Mouse (Mus musculus): Measurements from ENCODE around the gene Ccne1. TPM values are rescaled to one million over a fixed set of nuclear protein-coding genes. Genes with fewer than 3 reads are reported as not detected.
A peak's percentile ranks its signal among the peaks of the same experiment; 100 is the strongest.

Gene Ccne1
- total and polyA plus RNA-seq, 3 experiments = 43.7 to 109 (median 70.0) TPM

DNA sequence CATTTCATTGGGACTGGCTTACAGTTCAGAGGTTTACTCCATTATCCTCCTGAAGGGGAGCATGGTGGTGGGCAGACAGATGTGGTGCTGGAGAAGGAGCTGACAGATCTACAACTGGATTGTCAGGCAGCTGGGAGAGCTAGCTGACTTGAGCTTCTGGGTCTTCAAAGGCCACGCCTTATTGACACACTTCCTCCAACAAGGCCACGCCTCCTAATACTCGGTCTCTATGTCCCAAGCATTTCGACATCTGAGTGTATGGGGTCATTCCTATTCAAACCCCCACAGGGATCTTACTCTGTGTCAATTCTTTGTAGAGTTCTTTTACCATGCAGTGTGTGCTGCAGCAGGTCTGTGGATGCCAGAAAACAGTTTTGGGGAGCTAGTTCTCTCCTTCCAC, 42.9 kb downstream of the Ccne1 start:
- in situ Hi-C loops (cut with MboI; ENCODE audit: low pct_ligation_motif_present, low pct_unique_long_range_greater_than_20kb, low sequenced_read_pairs) = loop anchor here (5.0 kb wide), 2 partner anchors 42 to 68 kb away; partner anchors contain the start of gene Uri1
- no peak for DNase-seq (ENCODE audit: extremely low read depth)
- Histone ChIP-seq H3K27me3 (replicated peaks) (no peaks in the 10 kb centered on the region), H3K9ac (ENCODE audit: insufficient read depth, low read depth) (no peak overlapping the region), H3K36me3 (replicated peaks in 1 of 2; ENCODE audit: control insufficient read depth in 1 of 2, insufficient read depth in 1 of 2, low read length in 1 of 2) (no peaks in the 10 kb centered on the region), H3K27ac (ENCODE audit: insufficient read depth, low read depth) (no peak overlapping the region), H3K4me2 (ENCODE audit: insufficient read depth, low read depth, poor library complexity, severe bottlenecking) (no peak overlapping the region), H3K9me3 (replicated peaks; ENCODE audit: low read length) (no peaks in the 10 kb centered on the region), H3K4me3 (replicated peaks in 1 of 3; ENCODE audit: low read depth in 2 of 3, low read length in 2 of 3, poor library complexity in 1 of 3) (no peak overlapping the region), H3K79me2 (replicated peaks; ENCODE audit: control insufficient read depth, extremely low read depth, insufficient read depth, poor library complexity, severe bottlenecking) (no peaks in the 10 kb centered on the region), H3K4me1 (ENCODE audit: control insufficient read depth in 1 of 2, insufficient read depth in 2 of 2) (peaks cover 2 to 12% of the 10 kb centered on the region in 2 experiments; a peak in 3 of 4 replicates)
- no peak for TF ChIP-seq ZMIZ1 (IDR thresholded peaks at IDR 0.05; ENCODE audit: low read depth, low read length)
- TF ChIP-seq TCF12 (IDR thresholded peaks at IDR 0.05; ENCODE audit: low read depth, low read length) = no peak
- no peak for TF ChIP-seq SIN3A (IDR thresholded peaks at IDR 0.05; ENCODE audit: low read length)
- TF ChIP-seq MYC (IDR thresholded peaks at IDR 0.05; ENCODE audit: low read depth, low read length) = no peak
- no peak for TF ChIP-seq ZC3H11A (IDR thresholded peaks at IDR 0.05; ENCODE audit: low read depth, low read length)
- no peak for TF ChIP-seq MAFK (IDR thresholded peaks at IDR 0.05; ENCODE audit: insufficient replicate concordance, low read length)
- no peak for TF ChIP-seq RAD21 (IDR thresholded peaks at IDR 0.05; ENCODE audit: low read depth, low read length)
- no peak for TF ChIP-seq NELFE (IDR thresholded peaks at IDR 0.05; ENCODE audit: low read depth, low read length)
- TF ChIP-seq PAX5 (IDR thresholded peaks at IDR 0.05; ENCODE audit: low read length) = no peak
- no peak for TF ChIP-seq BHLHE40 (IDR thresholded peaks at IDR 0.05; ENCODE audit: low read depth, low read length)
- TF ChIP-seq KAT2A (IDR thresholded peaks at IDR 0.05; ENCODE audit: insufficient replicate concordance, low read length) = no peak
- no peak for TF ChIP-seq USF1 (IDR thresholded peaks at IDR 0.05; ENCODE audit: low read depth, low read length)
- no peak for TF ChIP-seq CHD1 (IDR thresholded peaks at IDR 0.05; ENCODE audit: low read depth, low read length)
- no peak for TF ChIP-seq IRF4 (IDR thresholded peaks at IDR 0.05; ENCODE audit: low read depth, low read length)
- TF ChIP-seq MXI1 (IDR thresholded peaks at IDR 0.05; ENCODE audit: low read depth, low read length) = no peak
- TF ChIP-seq RCOR1 (conservative IDR thresholded peaks at IDR 0.05; ENCODE audit: low read depth, low read length) = no peak
- TF ChIP-seq POLR2A (IDR thresholded peaks at IDR 0.05; ENCODE audit: low read depth, low read length) = no peak
- dilution Hi-C loops (cut with MboI; ENCODE audit: extremely low pct_ligation_motif_present, extremely low pct_unique_long_range_greater_than_20kb, low sequenced_read_pairs) = no loop called here

DNA sequence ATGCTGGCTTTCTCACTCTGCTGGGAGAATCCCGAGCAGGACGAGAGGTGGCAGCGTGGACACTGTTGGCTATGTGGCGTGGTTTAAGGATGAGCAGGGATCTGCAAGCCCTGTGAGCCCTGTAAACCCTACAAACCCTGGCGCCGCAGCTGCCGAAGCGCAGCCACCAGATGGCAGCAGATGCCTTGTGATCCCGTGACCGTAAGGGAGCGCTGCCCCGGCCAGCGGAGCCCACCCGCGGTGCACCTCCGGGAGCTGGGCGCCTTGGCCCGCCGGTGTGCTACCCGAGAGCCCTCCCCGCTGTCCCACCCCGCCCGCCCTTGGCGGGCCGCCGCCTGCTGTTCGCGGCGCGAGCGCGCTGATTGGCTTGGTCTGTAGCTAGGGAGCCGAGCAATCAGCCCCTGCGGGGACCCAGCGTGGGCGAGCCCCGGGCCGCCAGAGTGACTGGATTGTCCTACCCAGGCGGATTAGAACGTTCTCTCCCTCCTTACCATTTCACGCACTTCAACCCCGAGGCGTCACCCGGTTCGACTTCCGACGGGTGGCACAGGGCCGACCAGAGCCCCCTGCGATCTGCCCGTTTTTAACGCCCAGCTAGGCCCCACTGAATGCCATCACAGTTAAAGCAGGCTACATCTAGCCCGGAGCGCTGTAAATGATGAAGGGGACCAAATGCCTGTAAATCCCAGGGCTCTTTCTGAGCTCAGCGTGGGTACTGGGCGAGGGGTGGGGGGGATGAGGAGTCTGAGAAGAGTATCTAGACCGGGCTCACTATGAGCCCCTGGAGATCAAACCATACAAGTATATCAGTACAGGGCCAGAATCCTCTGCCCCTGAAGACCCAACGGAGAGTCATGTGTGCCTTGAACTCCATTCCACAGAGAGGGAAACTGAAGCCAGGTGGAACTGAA, 46.0 kb downstream of the Ccne1 start:
- peak overlapping the region; percentile 10 to 51 (median 44) for H3K4me3 ChIP-seq (replicated peaks in 1 of 3; ENCODE audit: low read depth in 2 of 3, low read length in 2 of 3, poor library complexity in 1 of 3)
- H3K4me2 ChIP-seq (ENCODE audit: insufficient read depth, low read depth, poor library complexity, severe bottlenecking) = peak overlapping the region; percentile 68
- no peak overlapping the region for H3K27ac ChIP-seq (ENCODE audit: insufficient read depth, low read depth)
- DNase-seq (ENCODE audit: extremely low read depth) = peak; percentile 78
- peaks cover 2% of the 10 kb centered on the region for H3K27me3 ChIP-seq (replicated peaks)
- H3K9me3 ChIP-seq (replicated peaks; ENCODE audit: low read length) = no peaks in the 10 kb centered on the region
- peaks cover 2 to 12% of the 10 kb centered on the region in 2 experiments; a peak in 3 of 4 replicates for H3K4me1 ChIP-seq (ENCODE audit: control insufficient read depth in 1 of 2, insufficient read depth in 2 of 2)
- H3K36me3 ChIP-seq (replicated peaks in 1 of 2; ENCODE audit: control insufficient read depth in 1 of 2, insufficient read depth in 1 of 2, low read length in 1 of 2) = no peaks in the 10 kb centered on the region
- peak overlapping the region; percentile 51 for H3K9ac ChIP-seq (ENCODE audit: insufficient read depth, low read depth)
- no peaks in the 10 kb centered on the region for H3K79me2 ChIP-seq (replicated peaks; ENCODE audit: control insufficient read depth, extremely low read depth, insufficient read depth, poor library complexity, severe bottlenecking)
- in situ Hi-C loops (cut with MboI; ENCODE audit: low pct_ligation_motif_present, low pct_unique_long_range_greater_than_20kb, low sequenced_read_pairs) (loop anchor here (5.0 kb wide), 2 partner anchors 39 to 71 kb away; partner anchors contain the start of gene Uri1), dilution Hi-C loops (cut with MboI; ENCODE audit: extremely low pct_ligation_motif_present, extremely low pct_unique_long_range_greater_than_20kb, low sequenced_read_pairs) (no loop called here)
- no peak for TF ChIP-seq MEF2A (IDR thresholded peaks at IDR 0.05; ENCODE audit: borderline replicate concordance, low read depth, low read length)
- TF ChIP-seq HCFC1 (IDR thresholded peaks at IDR 0.05; ENCODE audit: low read depth, low read length) = no peak
- peak; percentile 62; the same call in 1 of the 2 replicates for TF ChIP-seq NELFE (IDR thresholded peaks at IDR 0.05; ENCODE audit: low read depth, low read length)
- TF ChIP-seq ELF1 (IDR thresholded peaks at IDR 0.05; ENCODE audit: low read depth, low read length) = 0 out of 2 replicates have a peak, but pooled peaks have one; percentile 12
- 0 out of 2 replicates have a peak, but pooled peaks have one; percentile 34 for TF ChIP-seq IRF4 (IDR thresholded peaks at IDR 0.05; ENCODE audit: low read depth, low read length)
- peak; percentile 24 to 97; a peak in 2 of 4 replicates for TF ChIP-seq CTCF (conservative IDR thresholded peaks at IDR 0.05 in 1 of 2, IDR thresholded peaks at IDR 0.05 in 1 of 2; ENCODE audit: low read depth in 2 of 2, low read length in 2 of 2)
- TF ChIP-seq MYC (IDR thresholded peaks at IDR 0.05; ENCODE audit: low read depth, low read length) = no peak
- TF ChIP-seq CHD1 (IDR thresholded peaks at IDR 0.05; ENCODE audit: low read depth, low read length) = no peak
- no peak for TF ChIP-seq E2F4 (IDR thresholded peaks at IDR 0.05; ENCODE audit: insufficient replicate concordance, low read depth, low read length)
- peak; percentile 39; the same call in 1 of the 2 replicates for TF ChIP-seq MAX (IDR thresholded peaks at IDR 0.05; ENCODE audit: low read length)
- peak; percentile 88 for TF ChIP-seq RAD21 (IDR thresholded peaks at IDR 0.05; ENCODE audit: low read depth, low read length)
- TF ChIP-seq MAZ (IDR thresholded peaks at IDR 0.05; ENCODE audit: low read depth, low read length) = peak; percentile 67; the same call in 1 of the 2 replicates
- no peak for TF ChIP-seq USF2 (conservative IDR thresholded peaks at IDR 0.05; ENCODE audit: low read depth, low read length)
- peak; percentile 73 for TF ChIP-seq ZC3H11A (IDR thresholded peaks at IDR 0.05; ENCODE audit: low read depth, low read length)
- TF ChIP-seq CHD2 (IDR thresholded peaks at IDR 0.05; ENCODE audit: low read length) = no peak
- TF ChIP-seq RCOR1 (conservative IDR thresholded peaks at IDR 0.05; ENCODE audit: low read depth, low read length) = no peak
- TF ChIP-seq MXI1 (IDR thresholded peaks at IDR 0.05; ENCODE audit: low read depth, low read length) = peak; percentile 35; the same call in 1 of the 2 replicates
- peak; percentile 70 for TF ChIP-seq BHLHE40 (IDR thresholded peaks at IDR 0.05; ENCODE audit: low read depth, low read length)
- TF ChIP-seq MAFK (IDR thresholded peaks at IDR 0.05; ENCODE audit: insufficient replicate concordance, low read length) = no peak
- TF ChIP-seq NRF1 (IDR thresholded peaks at IDR 0.05; ENCODE audit: low read depth, low read length) = peak; percentile 19; the same call in 1 of the 2 replicates
- peak; percentile 50; the same call in 1 of the 2 replicates for TF ChIP-seq UBTF (IDR thresholded peaks at IDR 0.05; ENCODE audit: low read depth, low read length)
